Mouse (Mus musculus) midbrain, embryonic 10.5 days (tissue): ENCODE data around the gene Gltp. TPM values are rescaled to one million over a fixed set of nuclear protein-coding genes. Genes with fewer than 3 reads are reported as not detected.

Source experiments
- microRNA-seq: library from miRNA; unstranded; fragments of <30 nt; microRNA quantifications from one replicate; pipeline ENCODE4, GENCODE M21; 2017
- polyA plus RNA-seq: library from polyadenylated mRNA; unstranded; fragments of >200 nt; fragmentation: Nextera tagmentation; extraction: Ambion mirVana; gene quantifications from 2 replicates; pipeline ENCODE4 v1.2.1, GENCODE M21; 2016

The Gltp gene
- polyA plus RNA-seq, 1 experiment from 2014 or later, result 81.8 TPM

Small RNA genes lying within 50 kb of the gene (microRNA-seq; reads per million reads assigned to microRNA genes)
- not detected for gene Mir7028

Other genes with a start within 250 kb of the Gltp start
- 32.4 and 34.1 TPM in 2 replicates for gene Mmab, start 246.9 kb downstream of the Gltp start, polyA plus RNA-seq
- 62.3 and 65.2 TPM in 2 replicates for gene Mvk, start 246.7 kb downstream of the Gltp start, polyA plus RNA-seq
- 4.0 and 5.1 TPM in 2 replicates for gene Fam222a, start 123.0 kb downstream of the Gltp start, polyA plus RNA-seq
- 0.12 and 0.27 TPM in 2 replicates for gene Trpv4, start 32.6 kb downstream of the Gltp start, polyA plus RNA-seq
- 19.4 and 22.0 TPM in 2 replicates for gene Tchp, start 16.8 kb upstream of the Gltp start, polyA plus RNA-seq
- gene Ankrd13a, start 83.7 kb upstream of the Gltp start, polyA plus RNA-seq, result 50.1 and 54.0 TPM in 2 replicates
- gene Git2, start 84.5 kb upstream of the Gltp start, polyA plus RNA-seq, result 34.4 and 38.1 TPM in 2 replicates
- gene 1500011B03Rik, start 132.5 kb upstream of the Gltp start, polyA plus RNA-seq, result 133 and 143 TPM in 2 replicates
- gene 4930519G04Rik, start 162.7 kb upstream of the Gltp start, polyA plus RNA-seq, result not detected in 2 replicates
- gene Gm9936, start 167.7 kb upstream of the Gltp start, polyA plus RNA-seq, result 0.16 and 0.57 TPM in 2 replicates
- gene Oasl2, start 206.0 kb upstream of the Gltp start, polyA plus RNA-seq, result 0.54 and 0.88 TPM in 2 replicates
- gene Oasl1, start 232.3 kb upstream of the Gltp start, polyA plus RNA-seq, result not detected in 2 replicates